Mouse (Mus musculus): ENCODE data around the gene Aktip. TPM values are rescaled to one million over a fixed set of nuclear protein-coding genes. Genes with fewer than 3 reads are reported as not detected.

Gene Aktip
- total RNA-seq, 1 experiment from 2014 or later: 28.4 TPM

- ATAC-seq (ENCODE audit: extremely low read depth, insufficient number of reproducible peaks, low FRiP score, poor library complexity, severe bottlenecking): no peak
Observed at GRCm38 (mm10) chr8:91077077-91077867, 122.5 kb downstream of the Aktip start.

GRCm38 (mm10) chr8:91070275-91070859 is 129.4 kb downstream of the Aktip start:
- peak; percentile 90 for ATAC-seq (ENCODE audit: extremely low read depth, insufficient number of reproducible peaks, low FRiP score, poor library complexity, severe bottlenecking)

GRCm38 (mm10) chr8:91069834-91070233 is 129.9 kb downstream of the Aktip start, which contains the start of gene Rbl2:
Rbl2 (plus strand) TSS chr8:91070057.
- peak; percentile 90 for ATAC-seq (ENCODE audit: extremely low read depth, insufficient number of reproducible peaks, low FRiP score, poor library complexity, severe bottlenecking)

GRCm38 (mm10) chr8:91069407-91069806 is 130.4 kb downstream of the Aktip start:
- ATAC-seq (ENCODE audit: extremely low read depth, insufficient number of reproducible peaks, low FRiP score, poor library complexity, severe bottlenecking): no peak

GRCm38 (mm10) chr8:91065179-91065578 is 134.6 kb downstream of the Aktip start:
- no peak for ATAC-seq (ENCODE audit: extremely low read depth, insufficient number of reproducible peaks, low FRiP score, poor library complexity, severe bottlenecking)

Other genes with a start within 250 kb of the Aktip start
- gene Rbl2, start 129.9 kb downstream of the Aktip start, total RNA-seq (2017): 122 and 154 TPM in 2 replicates
- 4.9 and 5.6 TPM in 2 replicates for gene Rpgrip1l, start 113.3 kb upstream of the Aktip start, total RNA-seq (2017)
- gene Fto, start 113.5 kb upstream of the Aktip start, total RNA-seq (2017): 30.3 and 33.1 TPM in 2 replicates

Data from neutrophil, adult 5-6 weeks (primary cell).